Mouse (Mus musculus) cerebellum, adult 18-20 months (tissue): ENCODE measurements around the gene Kcne3.

Source experiments
- DNase-seq, 2 experiments: peaks; one replicate each; pipeline ENCODE4 v3.0.0; 2021

Gene Kcne3

GRCm38 (mm10) chr7:100176269-100176668, at the start of gene Kcne3:
TSS of gene Kcne3 (plus strand) at chr7:100176502.
- DNase-seq = no peak

- no peak for DNase-seq
These were observed 49.8 kb upstream of the Kcne3 start for GRCm38 (mm10) chr7:100126514-100126913.

- DNase-seq = no peak
These were observed 47.9 kb upstream of the Kcne3 start for GRCm38 (mm10) chr7:100128262-100129041.

- DNase-seq = no peak
These were observed 45.7 kb upstream of the Kcne3 start for GRCm38 (mm10) chr7:100130592-100130991.

DNA sequence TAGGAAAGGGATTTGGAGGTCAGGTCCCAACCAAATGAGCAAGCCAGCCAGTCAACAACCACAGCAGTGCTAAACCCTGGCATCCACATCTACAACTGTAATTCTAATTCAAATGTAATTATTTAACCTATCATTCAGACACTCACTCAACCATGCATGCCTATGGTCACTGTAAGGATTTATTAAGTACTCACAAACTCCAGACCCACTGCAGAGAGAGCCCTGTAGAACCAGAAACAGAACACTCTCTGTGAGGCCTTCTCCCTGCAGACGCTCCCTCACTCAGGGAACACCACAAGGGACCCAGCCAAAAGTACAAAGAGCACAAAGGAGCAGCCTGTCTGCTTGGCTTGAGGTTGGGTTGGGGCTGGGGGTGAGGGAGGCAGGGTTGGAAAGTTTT, 43.9 kb upstream of the Kcne3 start:
- DNase-seq = no peak

GRCm38 (mm10) chr7:100137038-100137437, 39.3 kb upstream of the Kcne3 start:
- no peak for DNase-seq

DNA sequence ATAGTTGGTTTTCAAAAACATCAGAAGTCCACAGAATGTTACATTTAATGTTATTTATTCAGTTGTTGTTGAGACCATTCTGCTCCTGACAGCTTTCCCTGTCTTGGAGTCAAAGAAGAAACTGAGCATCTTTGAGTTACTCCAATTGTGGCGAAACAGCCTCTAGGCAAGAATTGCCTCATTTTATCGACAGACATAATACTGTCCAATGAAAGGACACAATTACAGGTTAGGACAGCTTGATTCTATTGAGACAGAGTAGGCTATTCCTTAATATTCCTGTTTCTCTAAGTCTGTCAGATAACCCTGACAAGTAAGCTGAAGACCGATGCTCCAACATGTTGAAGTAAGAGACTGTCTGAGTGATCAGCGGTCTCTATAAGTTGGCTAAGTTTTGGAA, 38.2 kb upstream of the Kcne3 start:
- no peak for DNase-seq

DNA sequence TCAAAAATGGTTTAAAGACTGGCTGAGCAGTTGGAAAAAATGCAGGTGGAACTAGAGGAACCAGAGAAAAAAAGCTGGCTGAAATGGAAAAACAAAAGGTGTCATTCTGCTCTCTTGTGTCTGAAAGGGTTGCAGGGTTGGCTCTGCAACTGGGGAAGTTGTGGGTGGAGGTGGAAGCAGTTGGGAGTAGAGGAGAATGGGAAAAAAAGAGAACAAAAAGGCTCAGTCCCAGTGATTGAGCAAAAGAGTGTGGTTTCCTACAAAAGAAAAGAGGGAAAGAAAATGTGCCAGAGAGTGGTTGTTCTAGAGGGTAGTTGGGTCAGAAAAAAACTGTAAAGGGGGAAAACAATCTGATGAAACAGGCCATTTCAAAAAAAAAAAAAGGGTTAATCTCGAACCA, 35.7 kb upstream of the Kcne3 start:
- no peak for DNase-seq

DNA sequence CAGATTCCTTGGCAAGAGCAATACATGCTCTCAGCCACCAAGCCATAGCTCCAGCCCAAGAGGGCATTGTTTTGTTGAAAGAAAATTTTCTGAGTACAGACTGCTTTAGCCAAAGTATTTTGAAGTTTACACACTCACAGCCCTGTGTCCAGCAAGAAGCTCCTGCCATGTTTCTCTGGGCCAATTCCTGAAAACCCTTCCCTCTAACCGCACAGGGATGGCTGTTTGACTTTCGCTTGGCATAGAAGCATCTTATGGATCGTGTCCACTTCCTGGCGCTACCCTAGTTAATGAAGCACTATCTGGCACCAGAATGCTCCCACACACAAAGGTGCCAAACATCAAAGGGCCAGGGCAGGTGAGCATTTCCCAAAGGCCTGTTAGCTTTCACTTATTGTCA, 27.7 kb upstream of the Kcne3 start:
- DNase-seq = peak; percentile 11

DNA sequence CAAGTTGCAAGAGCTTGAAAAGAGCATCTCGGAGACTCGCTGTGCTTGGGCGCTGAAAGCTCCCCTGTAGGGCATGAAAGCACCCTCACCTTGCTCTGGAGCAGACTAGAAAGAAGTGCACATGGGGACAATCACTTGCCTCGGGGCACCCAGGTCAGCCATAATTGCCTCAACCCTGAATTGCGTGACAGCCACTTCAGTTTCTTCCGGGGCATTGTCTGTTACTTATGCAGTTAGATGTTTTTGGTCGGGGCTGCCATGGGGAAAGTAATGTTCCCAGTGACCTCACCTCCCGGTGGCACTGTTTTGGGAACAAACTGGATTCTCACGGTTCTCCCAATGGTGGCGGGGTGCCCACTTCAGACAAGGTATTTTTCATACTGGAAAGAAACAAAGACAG, 26.2 kb upstream of the Kcne3 start:
- no peak for DNase-seq

GRCm38 (mm10) chr7:100150626-100151025, 25.7 kb upstream of the Kcne3 start:
- no peak for DNase-seq

DNA sequence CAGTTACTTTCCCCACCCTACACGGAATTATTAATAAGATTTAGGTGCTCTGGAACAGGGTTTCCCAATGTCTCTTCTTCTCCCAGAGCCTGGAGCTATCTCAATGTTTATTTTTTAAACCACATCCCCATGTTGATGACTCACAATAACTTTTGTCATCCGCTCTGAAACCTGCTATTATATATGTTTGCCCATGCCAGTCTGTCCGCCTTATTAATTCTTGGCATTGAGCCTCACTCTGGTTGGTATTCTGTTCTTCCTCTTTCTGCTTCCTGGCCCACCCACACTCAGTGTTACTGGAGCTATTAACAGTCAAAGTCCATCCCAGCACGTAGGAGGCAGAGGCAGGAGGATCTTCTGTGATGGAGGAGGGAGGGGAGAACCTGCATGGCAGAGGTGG, 18.6 kb upstream of the Kcne3 start:
- no peak for DNase-seq

GRCm38 (mm10) chr7:100159105-100159841, 17.0 kb upstream of the Kcne3 start, which contains the start of gene Lipt2:
TSS of gene Lipt2 (plus strand) at chr7:100159277.
- DNase-seq = peak; percentile 94 to 95

DNA sequence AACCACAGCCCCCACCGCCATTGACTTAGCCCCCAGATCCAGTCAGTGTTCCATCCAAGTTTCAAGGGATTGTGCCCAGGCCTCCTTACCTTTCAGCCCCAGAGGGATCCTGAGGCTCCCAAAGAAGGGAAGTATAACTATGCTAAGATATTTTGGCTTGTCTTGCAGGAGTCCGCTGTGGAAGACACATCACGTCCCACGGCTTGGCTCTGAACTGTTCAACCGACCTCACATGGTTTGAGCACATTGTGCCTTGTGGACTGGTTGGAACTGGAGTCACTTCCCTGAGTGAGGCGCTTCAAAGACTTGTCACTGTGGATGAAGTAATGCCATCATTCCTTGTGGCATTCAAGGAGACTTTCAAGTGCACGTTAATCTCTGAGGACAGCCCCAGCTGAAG, 16.3 kb upstream of the Kcne3 start:
- no peak for DNase-seq

GRCm38 (mm10) chr7:100163506-100163905, 12.8 kb upstream of the Kcne3 start:
- DNase-seq = no peak

GRCm38 (mm10) chr7:100168654-100169053, 7.6 kb upstream of the Kcne3 start:
- DNase-seq = no peak

- DNase-seq = no peak
These were observed 5.5 kb upstream of the Kcne3 start for GRCm38 (mm10) chr7:100170756-100171155.

DNA sequence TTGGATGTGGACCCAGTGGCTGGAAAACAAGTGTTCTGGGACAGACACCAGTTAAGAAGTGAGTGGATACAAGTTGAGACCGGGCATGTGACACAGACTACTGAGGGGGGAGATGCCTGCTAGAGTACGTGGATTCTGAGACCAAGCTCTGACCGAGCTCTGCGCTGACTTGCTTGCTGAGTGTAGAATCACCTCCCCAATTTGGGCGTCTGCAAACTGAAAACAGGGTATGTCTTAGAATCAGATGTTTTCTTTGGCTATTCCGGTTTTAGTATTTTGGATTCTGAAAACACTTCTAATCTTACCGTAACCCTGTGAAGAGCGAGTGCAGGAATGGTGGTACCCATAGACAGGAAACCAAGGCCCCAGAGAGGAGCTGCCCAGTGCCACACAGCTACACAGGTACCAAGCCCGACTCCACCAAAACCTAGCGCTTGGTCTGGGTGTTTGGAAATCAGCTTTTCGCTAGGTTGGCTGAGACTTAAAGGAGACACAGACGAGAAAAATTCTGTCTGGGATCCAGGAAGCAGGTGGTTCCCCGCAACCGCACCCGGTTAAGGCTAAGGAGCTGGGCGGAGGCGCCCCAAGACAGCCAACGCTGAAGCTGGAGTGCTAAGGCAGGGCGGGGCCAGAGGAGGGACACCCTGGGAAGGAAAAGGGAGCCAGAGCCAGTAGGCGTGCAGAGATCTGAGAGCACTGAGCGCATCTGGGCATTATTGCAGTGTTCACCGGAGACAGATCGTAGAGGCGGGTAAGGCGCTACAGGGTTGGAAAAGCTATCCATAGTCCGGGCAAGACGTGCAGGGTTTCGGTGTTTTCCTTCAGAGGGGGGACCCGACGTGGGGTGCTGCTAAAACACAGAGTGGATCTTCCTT, 2.0 kb downstream of the Kcne3 start:
- DNase-seq = peak in 1 of 2 experiments; percentile 20

- no peak for DNase-seq
These were observed 2.6 kb downstream of the Kcne3 start for GRCm38 (mm10) chr7:100178891-100179233.

DNA sequence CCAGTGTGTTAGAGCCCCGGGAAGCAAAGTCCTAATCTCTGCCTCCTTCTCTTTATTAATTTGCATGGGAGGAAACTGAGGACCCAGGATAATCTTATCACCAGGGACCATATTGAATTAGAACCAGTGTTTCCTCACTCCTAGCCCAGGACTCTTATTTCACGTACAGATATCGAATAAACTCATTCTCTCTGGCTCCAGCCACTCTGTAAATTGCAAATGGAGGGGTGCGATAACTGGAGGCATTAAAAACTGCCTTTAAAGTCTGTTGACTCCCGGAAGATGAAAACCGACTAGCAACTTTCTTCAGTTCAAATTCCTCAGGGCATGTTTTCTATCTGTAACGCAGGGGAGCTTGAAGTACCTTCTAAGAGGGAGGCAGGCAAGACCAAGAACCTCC, 3.1 kb downstream of the Kcne3 start:
- DNase-seq = no peak

DNA sequence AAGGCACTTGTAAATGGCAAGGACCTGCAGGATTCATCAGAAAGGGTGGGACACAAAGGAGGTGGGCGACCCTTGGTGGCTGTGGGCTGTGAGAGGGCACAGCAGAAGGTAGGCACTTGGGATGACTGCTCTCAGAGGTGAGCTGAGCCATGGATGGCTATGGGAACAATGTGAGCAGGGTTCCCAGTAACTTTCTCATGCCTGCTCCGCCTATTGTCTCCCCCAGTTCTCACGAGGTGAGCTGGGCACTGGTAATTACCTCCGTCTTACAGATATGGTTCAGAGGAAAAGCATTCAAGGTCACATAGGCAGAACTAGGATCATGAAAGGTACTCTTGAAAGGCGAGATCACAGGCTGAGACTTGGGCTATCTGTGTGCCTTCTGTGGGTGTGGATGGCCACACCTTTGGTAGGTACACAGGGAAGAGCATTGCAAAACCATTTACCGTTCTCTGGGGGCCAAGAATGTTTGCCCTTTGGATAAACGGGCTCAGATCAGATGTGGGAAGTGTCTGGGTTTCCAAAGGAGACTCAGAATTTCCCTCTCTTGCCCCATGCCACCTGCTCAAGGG, 3.6 kb downstream of the Kcne3 start:
- DNase-seq = no peak

DNA sequence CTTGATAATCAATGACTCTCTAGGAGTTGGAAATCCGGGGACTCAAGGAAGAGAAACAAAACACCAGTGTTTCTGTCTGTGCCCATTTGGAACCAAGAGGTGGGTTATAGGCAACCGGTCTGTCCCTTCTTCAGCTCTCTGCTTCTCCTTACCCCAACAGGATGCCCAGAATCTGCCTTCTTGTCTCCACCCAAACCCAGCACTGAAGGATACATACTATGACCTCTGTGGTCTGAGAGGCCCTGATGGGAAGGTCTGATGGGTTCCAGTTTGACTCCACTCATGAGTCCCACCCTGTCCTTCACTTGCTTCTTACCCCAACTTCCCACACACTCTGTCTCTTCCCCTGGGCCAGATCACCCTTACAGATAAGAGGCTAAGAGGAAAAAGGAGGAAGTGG, 4.9 kb downstream of the Kcne3 start:
- DNase-seq = no peak

GRCm38 (mm10) chr7:100181614-100182013, 5.3 kb downstream of the Kcne3 start:
- no peak for DNase-seq
